Comparison of ENCODE assay signal across 15 mouse cellular contexts in genomic region chr10:67865063-67865462, GRCm38 (mm10). TPM values are rescaled to one million over a fixed set of nuclear protein-coding genes. Genes with fewer than 3 reads are reported as not detected.
A peak's percentile ranks its signal among the peaks of the same experiment; 100 is the strongest.
DNase-seq lines count a peak whose midpoint lies in the region; ATAC-seq lines count a peak whose summit lies in the region.
"Had no signal": no experiment of that assay in that cellular context is flagged by ENCODE, and none has a peak within 500 bp of the region (broad histone marks: within the 10 kb centered on the region; RNA-seq: fewer than 3 reads in every experiment).

No protein-coding gene starts in this region.

- peak; percentile 98 for ATAC-seq in frontal cortex, adult (ENCODE audit: low TSS enrichment)
- ATAC-seq: forebrain, embryonic 14.5 days had no signal

- intact Hi-C loops in left cerebral cortex, postnatal 10 days (cut with DNase I): no loop called here
- intact Hi-C loops in left cerebral cortex, postnatal 14 days (cut with DNase I): no loop called here

- no peak for DNase-seq in frontal cortex, postnatal 14 days (ENCODE audit: low spot score in 2 of 2)
- peak; percentile 49 for DNase-seq in left cerebral cortex, adult 11 months (ENCODE audit: low spot score)
- no peak for DNase-seq in left cerebral cortex, postnatal 10 days (ENCODE audit: extremely low spot score in 1 of 2, low spot score in 2 of 2)
- DNase-seq in left cerebral cortex, postnatal 14 days (ENCODE audit: low spot score in 2 of 2): peak; percentile 53 to 67
- DNase-seq in right cerebral cortex, postnatal 25 days: peak; percentile 68
- no peak for DNase-seq in kidney, adult 9 months
- DNase-seq in adrenal gland, postnatal 10 days: no peak
- DNase-seq: cerebellum, adult 18-20 months; cerebellum, adult 9-11 months; cerebellum, postnatal 36 days; gastrocnemius, postnatal 14 days; heart, postnatal 36 days had no signal

RNA-seq across cellular contexts. Expression of gene Zfp365, which starts 47.4 kb away (rescaled TPM):
- total RNA-seq in left cerebral cortex, postnatal 10 days (2021): 100 to 1,000 TPM; 131 to 132 TPM
- total RNA-seq in left cerebral cortex, postnatal 14 days (2021): 100 to 1,000 TPM; 299 to 313 TPM
- 1 to 10 TPM; 2.0 to 2.6 TPM for total RNA-seq in adrenal gland, postnatal 10 days (2021)
- total RNA-seq: MEL had no signal

Comparison
In these comparisons a context has a peak if more than half of its experiments do, and no peak if none do; other contexts are left out.
1. DNase-seq: peak in left cerebral cortex, adult 11 months (single experiment), left cerebral cortex, postnatal 14 days (2 of 2) and right cerebral cortex, postnatal 25 days (single experiment); none in frontal cortex, postnatal 14 days (0 of 2), left cerebral cortex, postnatal 10 days (0 of 2), kidney, adult 9 months (single experiment) and adrenal gland, postnatal 10 days (single experiment).
2. RNA of gene Zfp365, which starts 47.4 kb away (total RNA-seq): 299 to 313 TPM in left cerebral cortex, postnatal 14 days and 131 to 132 TPM in left cerebral cortex, postnatal 10 days; 2.0 to 2.6 TPM in adrenal gland, postnatal 10 days; every median in the first group is over 10 times any median in the second.